8 mouse cellular contexts compared by ENCODE assay signal in the genomic region with DNA sequence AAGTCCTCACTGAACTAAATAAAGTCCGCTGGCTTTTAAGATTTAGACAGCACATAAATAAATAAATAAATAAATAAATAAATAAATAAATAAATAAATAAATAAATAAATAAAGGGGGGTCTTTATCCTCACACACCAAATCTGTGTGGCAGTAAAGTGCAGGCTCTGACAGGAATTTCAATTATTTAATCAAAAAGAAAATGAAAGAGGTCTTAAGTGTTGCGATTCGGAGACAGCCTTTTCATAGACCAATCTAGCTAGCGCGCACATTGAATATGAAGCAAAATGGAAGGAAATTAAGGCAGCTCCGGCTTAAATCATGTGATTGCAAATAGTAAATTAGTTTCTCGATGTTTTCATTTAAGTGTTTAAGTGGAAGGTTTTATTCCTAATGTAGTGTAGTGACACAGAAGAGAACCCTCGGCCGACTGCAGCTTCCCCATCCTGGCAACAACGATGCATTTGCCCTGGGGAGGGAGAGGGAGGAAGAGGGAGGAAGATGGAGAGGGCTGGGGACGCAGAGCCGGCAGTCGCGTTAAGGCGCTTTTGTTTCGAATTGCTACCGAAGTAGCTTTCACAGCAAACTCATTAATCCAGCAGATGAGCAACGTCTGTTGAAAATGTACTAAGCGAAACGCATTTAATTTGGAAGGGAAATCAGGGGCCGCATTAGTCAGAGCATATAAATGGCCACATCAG. TPM values are rescaled to one million over a fixed set of nuclear protein-coding genes. Genes with fewer than 3 reads are reported as not detected.
DNase-seq lines count a peak whose midpoint lies in the region; ATAC-seq and TF ChIP-seq lines count a peak whose summit lies in the region.

No protein-coding gene starts in this region.

- no peak for TF ChIP-seq POLR2A in spleen, adult 2 months (IDR thresholded peaks at IDR 0.05; ENCODE audit: low read depth, low read length)
- TF ChIP-seq POLR2A in limb, embryonic 14.5 days (IDR thresholded peaks at IDR 0.05; ENCODE audit: borderline replicate concordance, extremely low read depth, insufficient read depth, insufficient read length): no peak

- H3K4me3 ChIP-seq in spleen, adult 2 months (ENCODE audit: extremely low read depth, insufficient read depth, insufficient read length): peak overlapping the region; percentile 23; the same call in 1 of the 2 replicates
- peak overlapping the region; percentile 30 for H3K4me3 ChIP-seq in limb, embryonic 14.5 days (replicated peaks; ENCODE audit: low read length)
- H3K4me3 ChIP-seq in stomach, embryonic 16.5 days (replicated peaks; ENCODE audit: low read length): peak overlapping the region; percentile 40

- ATAC-seq in frontal cortex, adult (ENCODE audit: low TSS enrichment): 0 out of 2 replicates have a peak, but pooled peaks have one; percentile 44
- no peak for ATAC-seq in limb, embryonic 14.5 days (ENCODE audit: low FRiP score, low read depth)
- no peak for ATAC-seq in stomach, embryonic 16.5 days (ENCODE audit: insufficient read depth, low FRiP score)

- 12% methylated on average over 21 of the region's 21 CpGs for WGBS in spleen, adult 2 months
- 10% methylated on average over 21 of the region's 21 CpGs for WGBS in limb, embryonic 14.5 days
- 13% methylated on average over 21 of the region's 21 CpGs for WGBS in stomach, embryonic 16.5 days

- no peaks in the 10 kb centered on the region for H3K4me1 ChIP-seq in spleen, adult 2 months (ENCODE audit: control insufficient read depth, insufficient read depth, insufficient read length)
- no peaks in the 10 kb centered on the region for H3K4me1 ChIP-seq in limb, embryonic 14.5 days (ENCODE audit: control insufficient read depth, insufficient read depth, low read length)
- no peaks in the 10 kb centered on the region for H3K4me1 ChIP-seq in stomach, embryonic 16.5 days (ENCODE audit: control insufficient read depth, insufficient read depth, low read length)

- no peak for DNase-seq in frontal cortex, postnatal 14 days (ENCODE audit: low spot score in 2 of 2)
- DNase-seq in spleen, adult 2 months (ENCODE audit: low read depth in 1 of 2, low spot score in 2 of 2): no peak
- no peak for DNase-seq in spleen, adult 18-20 months
- no peak for DNase-seq in limb, embryonic 14.5 days (ENCODE audit: low spot score)
- no peak for DNase-seq in natural killer cell, adult 2 months (ENCODE audit: low spot score in 2 of 2)
- DNase-seq in cerebellum, postnatal 4 days (ENCODE audit: low spot score in 2 of 2): no peak

- H3K27ac ChIP-seq in spleen, adult 2 months (ENCODE audit: insufficient read depth, low read length): no peak overlapping the region
- no peak overlapping the region for H3K27ac ChIP-seq in limb, embryonic 14.5 days (replicated peaks; ENCODE audit: low read depth, low read length)
- no peak overlapping the region for H3K27ac ChIP-seq in stomach, embryonic 16.5 days (ENCODE audit: low read length)

- no peaks in the 10 kb centered on the region for H3K36me3 ChIP-seq in spleen, adult 2 months (ENCODE audit: control insufficient read depth, insufficient read depth, low read length)
- no peaks in the 10 kb centered on the region for H3K36me3 ChIP-seq in limb, embryonic 14.5 days (ENCODE audit: control insufficient read depth, insufficient read depth, low read length)
- no peaks in the 10 kb centered on the region for H3K36me3 ChIP-seq in stomach, embryonic 16.5 days (ENCODE audit: control insufficient read depth, insufficient read depth, low read length)

- H3K9ac ChIP-seq in limb, embryonic 14.5 days (ENCODE audit: low read depth, low read length, severe bottlenecking): peak overlapping the region; percentile 9; the same call in 1 of the 2 replicates
- H3K9ac ChIP-seq in stomach, embryonic 16.5 days (ENCODE audit: low read length): peak overlapping the region; percentile 4; the same call in 1 of the 2 replicates

- no peak for TF ChIP-seq CTCF in spleen, adult 2 months (IDR thresholded peaks at IDR 0.05; ENCODE audit: extremely low read depth, insufficient read depth, insufficient read length, insufficient replicate concordance)

- H3K9me3 ChIP-seq in limb, embryonic 14.5 days (ENCODE audit: control insufficient read depth, low read length): no peaks in the 10 kb centered on the region
- no peaks in the 10 kb centered on the region for H3K9me3 ChIP-seq in stomach, embryonic 16.5 days (replicated peaks; ENCODE audit: control insufficient read depth, low read length)

- H3K27me3 ChIP-seq in spleen, adult 2 months (ENCODE audit: control insufficient read depth, insufficient read depth, low read length): no peaks in the 10 kb centered on the region; the same call in 1 of the 2 replicates
- H3K27me3 ChIP-seq in limb, embryonic 14.5 days (ENCODE audit: control insufficient read depth, insufficient read depth, low read length): 0 out of 2 replicates have a peak, but pooled peaks cover 9% of the 10 kb centered on the region
- H3K27me3 ChIP-seq in stomach, embryonic 16.5 days (ENCODE audit: control insufficient read depth, insufficient read depth, low read length): no peaks in the 10 kb centered on the region; the same call in 1 of the 2 replicates

- H3K4me2 ChIP-seq in limb, embryonic 14.5 days (replicated peaks; ENCODE audit: low read depth, low read length, severe bottlenecking): peak overlapping the region; percentile 46
- peak overlapping the region; percentile 57 for H3K4me2 ChIP-seq in stomach, embryonic 16.5 days (ENCODE audit: low read depth, low read length)

RNA-seq across cellular contexts. Expression of gene Bsx, which starts 15.3 kb away (rescaled TPM):
- polyA plus RNA-seq in spleen, adult 2 months (2012; rRNA removed): not detected in 2 replicates
- 0.05 and 0.06 TPM in 2 replicates for polyA plus RNA-seq in limb, embryonic 14.5 days (2012; rRNA removed)
- polyA plus RNA-seq in limb, embryonic 14.5 days (2014; fragmentation: Nextera tagmentation; extraction: Ambion mirVana): not detected in 2 replicates
- polyA plus RNA-seq in stomach, embryonic 16.5 days (2015; fragmentation: Nextera tagmentation; extraction: Ambion mirVana): not detected in 2 replicates

RNA-seq across cellular contexts. Expression of gene Hspa8, which starts 57.8 kb away (rescaled TPM):
- polyA plus RNA-seq in spleen, adult 2 months (2012; rRNA removed): 1,187 and 1,452 TPM in 2 replicates
- polyA plus RNA-seq in limb, embryonic 14.5 days (2012; rRNA removed): 2,115 and 2,701 TPM in 2 replicates
- 1,955 and 2,023 TPM in 2 replicates for polyA plus RNA-seq in limb, embryonic 14.5 days (2014; fragmentation: Nextera tagmentation; extraction: Ambion mirVana)
- 2,089 and 2,252 TPM in 2 replicates for polyA plus RNA-seq in stomach, embryonic 16.5 days (2015; fragmentation: Nextera tagmentation; extraction: Ambion mirVana)
